Mouse (Mus musculus) embryo, embryonic 10 days (tissue): ENCODE results near the gene Jak1.

Experiments used
- DNase-seq: peaks from one replicate; pipeline ENCODE4 v3.0.0-alpha.2; 2015; ENCODE audit warnings: low spot score

Jak1 gene

GRCm38 (mm10) chr4:101146891-101147655 lies 118.0 kb downstream of the Jak1 start:
- no peak for DNase-seq

GRCm38 (mm10) chr4:101146047-101146745 lies 118.9 kb downstream of the Jak1 start:
- peak; percentile 92 for DNase-seq

GRCm38 (mm10) chr4:101144790-101145189 lies 120.3 kb downstream of the Jak1 start:
- no peak for DNase-seq

GRCm38 (mm10) chr4:101144361-101144760 lies 120.7 kb downstream of the Jak1 start:
- no peak for DNase-seq

GRCm38 (mm10) chr4:101143901-101144300 lies 121.2 kb downstream of the Jak1 start:
- DNase-seq = no peak

GRCm38 (mm10) chr4:101141768-101142167 lies 123.3 kb downstream of the Jak1 start:
- no peak for DNase-seq

GRCm38 (mm10) chr4:101137975-101138374 lies 127.1 kb downstream of the Jak1 start:
- DNase-seq = no peak

GRCm38 (mm10) chr4:101135909-101136308 lies 129.2 kb downstream of the Jak1 start:
- DNase-seq = no peak

- DNase-seq = no peak
Measured at GRCm38 (mm10) chr4:101135013-101135412, 130.1 kb downstream of the Jak1 start.

- no peak for DNase-seq
Measured at GRCm38 (mm10) chr4:101121002-101121401, 144.1 kb downstream of the Jak1 start.

GRCm38 (mm10) chr4:101107122-101107521 lies 158.0 kb downstream of the Jak1 start:
- no peak for DNase-seq
